Mouse (Mus musculus): Measurements from ENCODE around the gene Upk1b. TPM values are rescaled to one million over a fixed set of nuclear protein-coding genes. Genes with fewer than 3 reads are reported as not detected.

The Upk1b gene
- total and polyA plus RNA-seq, 3 experiments: not detected

- dilution Hi-C loops (cut with MboI; ENCODE audit: extremely low pct_ligation_motif_present, extremely low pct_unique_long_range_greater_than_20kb, low sequenced_read_pairs) (no loop called here), in situ Hi-C loops (cut with MboI; ENCODE audit: low pct_ligation_motif_present, low pct_unique_long_range_greater_than_20kb, low sequenced_read_pairs) (no loop called here)
- H3K4me3 ChIP-seq (replicated peaks in 1 of 3; ENCODE audit: low read depth in 2 of 3, low read length in 2 of 3, poor library complexity in 1 of 3): no peak overlapping the region
- no peaks in the 10 kb centered on the region for H3K9me3 ChIP-seq (replicated peaks; ENCODE audit: low read length)
- no peaks in the 10 kb centered on the region for H3K36me3 ChIP-seq (replicated peaks in 1 of 2; ENCODE audit: control insufficient read depth in 1 of 2, insufficient read depth in 1 of 2, low read length in 1 of 2)
- no peak for DNase-seq (ENCODE audit: extremely low read depth)
- TF ChIP-seq EP300 (IDR thresholded peaks at IDR 0.05; ENCODE audit: low read length) (peak; percentile 28; the same call in 1 of the 2 replicates), ZKSCAN1 (IDR thresholded peaks at IDR 0.05; ENCODE audit: borderline replicate concordance, low read depth, low read length) (no peak)
- peaks cover 0 to 3% of the 10 kb centered on the region in 2 experiments; a peak in 1 of 4 replicates for H3K4me1 ChIP-seq (ENCODE audit: control insufficient read depth in 1 of 2, insufficient read depth in 2 of 2)
- H3K4me2 ChIP-seq (ENCODE audit: insufficient read depth, low read depth, poor library complexity, severe bottlenecking): no peak overlapping the region
- no peaks in the 10 kb centered on the region for H3K27me3 ChIP-seq (replicated peaks)
- no peaks in the 10 kb centered on the region for H3K79me2 ChIP-seq (replicated peaks; ENCODE audit: control insufficient read depth, extremely low read depth, insufficient read depth, poor library complexity, severe bottlenecking)
- no peak overlapping the region for H3K27ac ChIP-seq (ENCODE audit: insufficient read depth, low read depth)
- H3K9ac ChIP-seq (ENCODE audit: insufficient read depth, low read depth): no peak overlapping the region
Observed at GRCm38 (mm10) chr16:38789016-38789415, 11.1 kb downstream of the Upk1b start.

GRCm38 (mm10) chr16:38785301-38785700 lies 14.8 kb downstream of the Upk1b start:
- TF ChIP-seq GABPA (IDR thresholded peaks at IDR 0.05; ENCODE audit: insufficient replicate concordance, low read depth, low read length) (no peak), SMC3 (IDR thresholded peaks at IDR 0.05; ENCODE audit: low read depth, low read length) (no peak), ETS1 (conservative IDR thresholded peaks at IDR 0.05; ENCODE audit: low read depth, low read length) (no peak), ZMIZ1 (IDR thresholded peaks at IDR 0.05; ENCODE audit: low read depth, low read length) (no peak), IRF4 (IDR thresholded peaks at IDR 0.05; ENCODE audit: low read depth, low read length) (no peak), ELF1 (IDR thresholded peaks at IDR 0.05; ENCODE audit: low read depth, low read length) (no peak), CHD2 (IDR thresholded peaks at IDR 0.05; ENCODE audit: low read length) (no peak), JUND (conservative IDR thresholded peaks at IDR 0.05; ENCODE audit: low read depth, low read length) (no peak), ZKSCAN1 (IDR thresholded peaks at IDR 0.05; ENCODE audit: borderline replicate concordance, low read depth, low read length) (no peak), MYC (IDR thresholded peaks at IDR 0.05; ENCODE audit: low read depth, low read length) (no peak), CHD1 (IDR thresholded peaks at IDR 0.05; ENCODE audit: low read depth, low read length) (no peak)

GRCm38 (mm10) chr16:38782524-38783067 lies 17.5 kb downstream of the Upk1b start:
- Histone ChIP-seq H3K4me2 (ENCODE audit: insufficient read depth, low read depth, poor library complexity, severe bottlenecking) (no peak overlapping the region), H3K36me3 (replicated peaks in 1 of 2; ENCODE audit: control insufficient read depth in 1 of 2, insufficient read depth in 1 of 2, low read length in 1 of 2) (no peaks in the 10 kb centered on the region), H3K27ac (ENCODE audit: insufficient read depth, low read depth) (no peak overlapping the region), H3K27me3 (replicated peaks) (no peaks in the 10 kb centered on the region), H3K4me3 (replicated peaks in 1 of 3; ENCODE audit: low read depth in 2 of 3, low read length in 2 of 3, poor library complexity in 1 of 3) (no peak overlapping the region), H3K9ac (ENCODE audit: insufficient read depth, low read depth) (no peak overlapping the region), H3K79me2 (replicated peaks; ENCODE audit: control insufficient read depth, extremely low read depth, insufficient read depth, poor library complexity, severe bottlenecking) (no peaks in the 10 kb centered on the region), H3K9me3 (replicated peaks; ENCODE audit: low read length) (no peaks in the 10 kb centered on the region), H3K4me1 (ENCODE audit: control insufficient read depth in 1 of 2, insufficient read depth in 2 of 2) (no peaks in the 10 kb centered on the region)
- TF ChIP-seq UBTF (IDR thresholded peaks at IDR 0.05; ENCODE audit: low read depth, low read length) (no peak), BHLHE40 (IDR thresholded peaks at IDR 0.05; ENCODE audit: low read depth, low read length) (no peak), POLR2AphosphoS2 (IDR thresholded peaks at IDR 0.05; ENCODE audit: low read depth, low read length) (no peak), EP300 (IDR thresholded peaks at IDR 0.05; ENCODE audit: low read length) (no peak), NRF1 (IDR thresholded peaks at IDR 0.05; ENCODE audit: low read depth, low read length) (no peak), PAX5 (IDR thresholded peaks at IDR 0.05; ENCODE audit: low read length) (no peak), MAZ (IDR thresholded peaks at IDR 0.05; ENCODE audit: low read depth, low read length) (no peak), CHD2 (IDR thresholded peaks at IDR 0.05; ENCODE audit: low read length) (no peak), RAD21 (IDR thresholded peaks at IDR 0.05; ENCODE audit: low read depth, low read length) (no peak), POLR2A (IDR thresholded peaks at IDR 0.05; ENCODE audit: low read depth, low read length) (no peak), TBP (conservative IDR thresholded peaks at IDR 0.05; ENCODE audit: low read depth, low read length) (no peak), RCOR1 (conservative IDR thresholded peaks at IDR 0.05; ENCODE audit: low read depth, low read length) (no peak)
- no peak for DNase-seq (ENCODE audit: extremely low read depth)
- dilution Hi-C loops (cut with MboI; ENCODE audit: extremely low pct_ligation_motif_present, extremely low pct_unique_long_range_greater_than_20kb, low sequenced_read_pairs) (no loop called here), in situ Hi-C loops (cut with MboI; ENCODE audit: low pct_ligation_motif_present, low pct_unique_long_range_greater_than_20kb, low sequenced_read_pairs) (no loop called here)

More at GRCm38 (mm10) chr16:38785301-38785700, 14.8 kb downstream of the Upk1b start:
- in situ Hi-C loops (cut with MboI; ENCODE audit: low pct_ligation_motif_present, low pct_unique_long_range_greater_than_20kb, low sequenced_read_pairs): no loop called here
- Histone ChIP-seq H3K79me2 (replicated peaks; ENCODE audit: control insufficient read depth, extremely low read depth, insufficient read depth, poor library complexity, severe bottlenecking) (no peaks in the 10 kb centered on the region), H3K36me3 (replicated peaks in 1 of 2; ENCODE audit: control insufficient read depth in 1 of 2, insufficient read depth in 1 of 2, low read length in 1 of 2) (no peaks in the 10 kb centered on the region), H3K27ac (ENCODE audit: insufficient read depth, low read depth) (no peak overlapping the region), H3K9me3 (replicated peaks; ENCODE audit: low read length) (no peaks in the 10 kb centered on the region), H3K27me3 (replicated peaks) (no peaks in the 10 kb centered on the region), H3K4me2 (ENCODE audit: insufficient read depth, low read depth, poor library complexity, severe bottlenecking) (no peak overlapping the region), H3K9ac (ENCODE audit: insufficient read depth, low read depth) (no peak overlapping the region), H3K4me1 (ENCODE audit: control insufficient read depth in 1 of 2, insufficient read depth in 2 of 2) (peaks cover 0 to 3% of the 10 kb centered on the region in 2 experiments; a peak in 1 of 4 replicates), H3K4me3 (replicated peaks in 1 of 3; ENCODE audit: low read depth in 2 of 3, low read length in 2 of 3, poor library complexity in 1 of 3) (no peak overlapping the region)
- DNase-seq (ENCODE audit: extremely low read depth): no peak
- dilution Hi-C loops (cut with MboI; ENCODE audit: extremely low pct_ligation_motif_present, extremely low pct_unique_long_range_greater_than_20kb, low sequenced_read_pairs): no loop called here
